Mouse (Mus musculus) 3134 (cell line): Measurements from ENCODE around the gene Exosc2.

Source experiments
- DNase-seq: peaks from one replicate; pipeline ENCODE4 v3.0.0-alpha.2; 2011; ENCODE audit warnings: low spot score; ENCODE audit not compliant: insufficient read length; ENCODE audit errors: extremely low read depth

The Exosc2 gene

DNA sequence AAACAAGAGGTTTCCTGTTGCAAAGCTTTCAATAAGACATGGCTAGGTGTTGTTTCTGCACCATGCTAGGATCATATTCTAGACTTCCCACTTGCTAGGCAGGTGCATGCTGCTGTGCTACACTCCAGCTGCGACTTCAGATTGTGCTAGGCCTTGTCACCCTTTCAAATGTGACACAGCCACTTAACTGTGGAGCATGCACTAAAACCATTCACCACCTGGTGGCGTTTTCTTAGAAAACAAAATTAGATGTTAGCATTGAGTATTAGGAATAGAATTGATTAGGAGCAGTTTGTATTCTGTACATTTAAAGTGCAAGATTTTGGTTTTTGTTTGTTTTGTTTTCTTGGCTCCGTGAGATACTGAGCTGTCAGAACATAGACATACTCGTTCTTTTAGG is 50.3 kb downstream of the Exosc2 start:
- no peak for DNase-seq

DNA sequence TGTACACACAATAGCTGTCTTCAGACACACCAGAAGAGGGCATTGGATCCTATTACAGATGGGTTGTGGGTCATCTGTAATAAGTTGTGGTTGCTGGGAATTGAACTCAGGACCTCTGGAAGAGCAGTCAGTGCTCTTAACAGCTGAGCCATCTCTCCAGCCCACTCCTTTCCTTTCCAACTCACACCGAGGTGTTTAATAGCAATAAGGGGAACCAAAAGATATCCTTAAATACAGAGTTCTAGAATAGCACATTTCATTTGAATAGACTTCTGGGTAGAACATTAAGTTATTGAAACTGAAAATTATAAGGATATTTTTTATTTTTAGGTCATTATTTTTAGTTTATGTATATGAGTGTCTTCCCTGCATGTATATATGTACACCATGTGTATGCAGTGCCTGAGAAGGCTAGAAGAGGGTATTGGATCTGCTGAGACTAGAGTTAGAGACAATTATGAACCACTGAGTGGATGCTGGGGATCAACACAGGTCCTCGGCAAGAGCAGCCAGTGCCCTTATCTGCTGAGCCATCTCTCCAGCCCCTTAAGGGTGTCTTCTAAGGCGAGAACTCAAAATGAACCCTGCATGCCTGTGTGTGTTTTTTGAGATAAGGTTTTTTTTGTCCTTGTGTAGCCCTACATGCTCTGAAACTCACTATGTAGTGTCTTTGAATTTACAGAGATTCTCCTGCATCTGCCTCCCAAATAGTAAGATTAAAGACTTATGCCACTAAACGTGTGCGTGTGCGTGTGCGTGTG is 54.4 kb downstream of the Exosc2 start:
- DNase-seq: no peak

DNA sequence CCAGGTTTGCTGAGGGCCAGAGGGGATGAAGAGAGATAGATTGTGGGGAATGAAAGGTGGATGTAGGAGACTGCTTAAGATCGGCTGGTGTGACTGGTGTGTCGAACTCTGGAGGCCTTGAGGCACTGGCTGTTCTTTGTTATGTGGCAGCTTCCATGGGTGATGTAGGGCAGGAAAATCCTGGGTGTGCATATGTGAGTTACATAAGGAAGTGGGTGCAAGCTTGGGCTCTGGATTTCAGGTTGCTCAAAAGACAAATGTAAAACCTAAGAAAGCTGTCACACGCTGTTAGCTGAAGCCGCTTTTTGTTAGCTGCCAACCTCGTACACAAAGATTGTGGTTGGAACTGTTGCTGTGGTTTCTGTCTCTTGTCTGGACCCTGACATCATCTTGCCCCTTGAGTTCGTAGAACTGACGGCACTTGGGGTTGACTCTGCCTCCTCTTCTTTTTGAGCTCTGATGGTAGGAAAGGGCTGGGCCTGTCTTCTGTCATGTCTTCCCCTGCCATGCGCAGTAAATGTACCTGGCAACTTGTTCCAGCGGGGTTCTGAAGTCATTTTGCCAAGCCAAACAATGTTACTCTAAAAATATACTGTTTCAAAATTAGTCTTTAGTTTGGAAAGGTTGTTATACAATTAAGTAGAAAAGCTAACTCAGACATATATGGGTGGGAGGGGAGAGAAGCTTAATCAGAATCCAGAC is 57.2 kb downstream of the Exosc2 start:
- no peak for DNase-seq

DNA sequence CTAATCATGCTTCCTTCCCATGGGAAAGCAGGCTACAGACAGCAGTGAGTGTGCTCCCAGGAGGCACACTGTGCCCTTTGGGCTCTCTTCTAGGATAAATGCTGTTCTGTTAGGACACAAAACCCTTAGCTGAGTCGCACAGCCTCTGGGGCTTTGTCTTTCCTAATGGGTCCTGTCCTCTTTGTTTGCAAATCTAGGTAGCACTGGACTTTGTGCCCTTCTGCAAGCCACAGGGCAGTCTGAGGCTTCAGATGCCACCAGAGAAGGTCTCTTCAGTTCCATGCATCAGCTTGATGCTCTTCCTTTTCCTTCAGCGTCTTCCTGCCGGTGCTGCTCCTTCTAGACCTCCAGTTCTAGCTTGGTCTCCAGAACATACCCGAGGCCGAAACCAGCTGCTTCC is 60.1 kb downstream of the Exosc2 start:
- DNase-seq: no peak
